Mouse (Mus musculus): ENCODE measurements at regions not wholly inside any gene's neighbourhood (a gene's known extent, or its start where the extent isn't known, plus 50 kb on each side); places are given as distances from the start of the nearest gene placed in this dataset.

DNA sequence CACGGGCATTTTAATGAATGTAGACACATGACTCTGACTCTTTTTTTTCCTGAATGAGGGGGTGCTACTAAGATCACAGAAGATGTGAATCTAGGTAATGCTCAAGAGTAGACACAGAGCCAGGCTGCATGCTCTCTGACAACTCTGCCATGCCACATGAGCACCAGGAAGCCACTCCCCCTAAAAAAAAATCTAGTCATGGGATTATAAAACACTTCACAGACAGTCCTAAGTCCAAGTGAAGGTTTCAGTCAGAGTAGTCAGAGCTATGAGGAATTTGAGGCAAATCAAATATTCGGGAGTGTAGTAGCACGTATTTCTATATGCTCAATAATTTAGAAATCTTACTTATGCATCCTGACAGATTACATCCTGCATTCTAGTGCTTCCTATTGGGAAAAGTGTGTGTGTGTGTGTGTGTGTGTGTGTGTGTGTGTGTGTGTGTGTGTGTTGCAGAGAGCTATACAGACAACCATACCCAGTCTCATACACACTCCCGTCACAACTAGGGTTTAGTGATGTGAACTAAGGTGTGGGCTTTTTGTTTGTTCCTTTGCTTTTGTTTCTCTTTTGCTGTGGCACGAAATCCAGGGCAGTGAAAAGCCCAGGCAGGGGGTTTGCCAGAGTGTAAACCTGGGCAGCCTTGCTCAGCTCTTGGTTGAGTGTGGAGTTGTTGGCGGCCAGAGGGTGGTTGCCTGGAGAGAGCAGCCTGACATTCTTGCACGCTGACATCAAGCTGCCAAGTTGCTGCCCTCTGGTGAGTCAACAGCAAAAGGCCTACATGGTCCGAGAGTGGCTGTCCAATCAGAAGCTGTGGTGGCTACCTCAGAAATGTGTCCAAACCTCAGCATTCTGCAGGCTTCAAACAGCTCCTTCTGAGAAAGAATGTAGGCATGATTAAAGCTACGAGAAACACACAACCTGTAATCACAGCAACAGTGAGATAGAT is 116.8 kb upstream of the Cdkn2b start:
- TF ChIP-seq CTCF (IDR thresholded peaks at IDR 0.05; ENCODE audit: insufficient read depth, low read length), result peak; percentile 37; the same call in 1 of the 2 replicates
- TF ChIP-seq POLR2A (IDR thresholded peaks at IDR 0.05; ENCODE audit: borderline replicate concordance, extremely low read depth, low read depth, low read length), result no peak
